Mouse (Mus musculus) right cerebral cortex, adult 18-20 months (tissue): ENCODE measurements around the gene Pla2g6.
A peak's percentile ranks its signal among the peaks of the same experiment; 100 is the strongest.

ENCODE experiments used
- DNase-seq: peaks from one replicate; pipeline ENCODE4 v3.0.0; 2022; ENCODE audit warnings: mixed read lengths

Pla2g6 gene

GRCm38 (mm10) chr15:79321733-79322190 is 6.4 kb downstream of the Pla2g6 start:
- DNase-seq, result no peak

- no peak for DNase-seq
Observed at GRCm38 (mm10) chr15:79313848-79314369, 14.3 kb downstream of the Pla2g6 start.

GRCm38 (mm10) chr15:79307861-79308260 is 20.3 kb downstream of the Pla2g6 start:
- no peak for DNase-seq

- DNase-seq, result no peak
Observed at GRCm38 (mm10) chr15:79306043-79306637, 22.1 kb downstream of the Pla2g6 start.

GRCm38 (mm10) chr15:79304832-79305231 is 23.4 kb downstream of the Pla2g6 start:
- DNase-seq, result no peak

GRCm38 (mm10) chr15:79303725-79304124 is 24.5 kb downstream of the Pla2g6 start:
- no peak for DNase-seq

GRCm38 (mm10) chr15:79299563-79300155 is 28.5 kb downstream of the Pla2g6 start:
- DNase-seq, result no peak

GRCm38 (mm10) chr15:79298553-79298952 is 29.6 kb downstream of the Pla2g6 start:
- DNase-seq, result no peak

- DNase-seq, result peak; percentile 8
Observed at GRCm38 (mm10) chr15:79292779-79293178, 35.4 kb downstream of the Pla2g6 start.

- no peak for DNase-seq
Observed at GRCm38 (mm10) chr15:79290340-79290739, 37.9 kb downstream of the Pla2g6 start.

GRCm38 (mm10) chr15:79289441-79289840 is 38.7 kb downstream of the Pla2g6 start:
- DNase-seq, result no peak

GRCm38 (mm10) chr15:79288387-79288786 is 39.8 kb downstream of the Pla2g6 start:
- DNase-seq, result no peak

GRCm38 (mm10) chr15:79287091-79287490 is 41.1 kb downstream of the Pla2g6 start:
- no peak for DNase-seq

- no peak for DNase-seq
Observed at GRCm38 (mm10) chr15:79286141-79286540, 42.0 kb downstream of the Pla2g6 start.

GRCm38 (mm10) chr15:79285399-79285798 is 42.8 kb downstream of the Pla2g6 start, which contains the start of gene Baiap2l2:
TSS of gene Baiap2l2 (minus strand) at chr15:79285537.
- no peak for DNase-seq

- no peak for DNase-seq
Observed at GRCm38 (mm10) chr15:79283371-79283770, 44.8 kb downstream of the Pla2g6 start.

- no peak for DNase-seq
Observed at GRCm38 (mm10) chr15:79282434-79282833, 45.8 kb downstream of the Pla2g6 start.

GRCm38 (mm10) chr15:79281389-79281788 is 46.8 kb downstream of the Pla2g6 start:
- no peak for DNase-seq

- DNase-seq, result no peak
Observed at GRCm38 (mm10) chr15:79280850-79281249, 47.3 kb downstream of the Pla2g6 start.

GRCm38 (mm10) chr15:79280209-79280608 is 48.0 kb downstream of the Pla2g6 start:
- DNase-seq, result no peak

GRCm38 (mm10) chr15:79277728-79278127 is 50.5 kb downstream of the Pla2g6 start:
- no peak for DNase-seq

- DNase-seq, result no peak
Observed at GRCm38 (mm10) chr15:79273020-79273419, 55.2 kb downstream of the Pla2g6 start.

GRCm38 (mm10) chr15:79271124-79271746 is 57.0 kb downstream of the Pla2g6 start:
- DNase-seq, result peak; percentile 38
